Mouse (Mus musculus) myocyte (in vitro differentiated cells): Measurements from ENCODE around the gene Pdk1.

Experiments
- CEBPB ChIP-seq: IDR thresholded peaks from 2 replicates; pipeline ENCODE4 v1.6.1; 2011; ENCODE audit warnings: mild to moderate bottlenecking, moderate library complexity; ENCODE audit not compliant: poor library complexity, insufficient read depth, severe bottlenecking
- E2F4 ChIP-seq: IDR thresholded peaks from one replicate; pipeline ENCODE4 v1.6.1; 2011; ENCODE audit warnings: mild to moderate bottlenecking, control low read depth, moderate library complexity; ENCODE audit not compliant: insufficient read depth
- MAX ChIP-seq: IDR thresholded peaks from one replicate; pipeline ENCODE4 v1.6.1; 2011; ENCODE audit warnings: low read depth, mild to moderate bottlenecking, control low read depth
- POLR2A ChIP-seq: IDR thresholded peaks from one replicate; pipeline ENCODE4 v1.6.1; 2011; ENCODE audit warnings: low read depth, mild to moderate bottlenecking, control low read depth, moderate library complexity; ENCODE audit not compliant: insufficient read length
- POLR2AphosphoS2 ChIP-seq: IDR thresholded peaks from one replicate; pipeline ENCODE4 v1.6.1; 2011; ENCODE audit warnings: low read depth, control low read depth; ENCODE audit not compliant: insufficient read length
- REST ChIP-seq: IDR thresholded peaks from one replicate; pipeline ENCODE4 v1.6.1; 2011; ENCODE audit warnings: mild to moderate bottlenecking, control low read depth, moderate library complexity; ENCODE audit not compliant: insufficient read depth, insufficient read length
- TCF12 ChIP-seq: IDR thresholded peaks from one replicate; pipeline ENCODE4 v1.6.1; 2011; ENCODE audit warnings: mild to moderate bottlenecking, control low read depth; ENCODE audit not compliant: poor library complexity, insufficient read depth, severe bottlenecking
- USF1 ChIP-seq: IDR thresholded peaks from one replicate; pipeline ENCODE4 v1.6.1; 2011; ENCODE audit warnings: low read depth, mild to moderate bottlenecking, control low read depth, moderate library complexity

DNA sequence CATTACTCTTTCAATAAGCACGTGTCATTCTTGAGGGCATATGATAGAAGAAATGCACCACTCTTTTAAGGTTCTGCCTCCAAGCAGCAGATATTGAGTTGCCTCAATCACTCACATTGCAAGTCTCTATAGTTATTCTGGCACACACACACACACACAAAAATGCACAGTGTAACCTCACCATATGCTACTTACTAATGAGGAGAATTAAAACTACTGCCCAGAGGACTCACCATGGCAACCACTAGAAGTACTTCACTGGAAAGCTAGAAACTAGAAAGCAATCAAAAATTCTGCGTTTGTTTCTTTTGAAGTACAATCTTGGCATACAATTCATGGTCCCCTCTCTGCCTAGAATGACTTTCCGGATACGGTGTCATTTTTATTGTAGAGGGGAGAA is 78.2 kb downstream of the Pdk1 start:
- TF ChIP-seq MAX (no peak), POLR2AphosphoS2 (no peak), USF1 (no peak), POLR2A (no peak), CEBPB (no peak), E2F4 (no peak), TCF12 (no peak), REST (no peak)
